Mouse (Mus musculus): ENCODE results near the gene Nup50. TPM values are rescaled to one million over a fixed set of nuclear protein-coding genes. Genes with fewer than 3 reads are reported as not detected.

The Nup50 gene
- polyA plus RNA-seq, 1 experiment = 24.2 TPM

DNA sequence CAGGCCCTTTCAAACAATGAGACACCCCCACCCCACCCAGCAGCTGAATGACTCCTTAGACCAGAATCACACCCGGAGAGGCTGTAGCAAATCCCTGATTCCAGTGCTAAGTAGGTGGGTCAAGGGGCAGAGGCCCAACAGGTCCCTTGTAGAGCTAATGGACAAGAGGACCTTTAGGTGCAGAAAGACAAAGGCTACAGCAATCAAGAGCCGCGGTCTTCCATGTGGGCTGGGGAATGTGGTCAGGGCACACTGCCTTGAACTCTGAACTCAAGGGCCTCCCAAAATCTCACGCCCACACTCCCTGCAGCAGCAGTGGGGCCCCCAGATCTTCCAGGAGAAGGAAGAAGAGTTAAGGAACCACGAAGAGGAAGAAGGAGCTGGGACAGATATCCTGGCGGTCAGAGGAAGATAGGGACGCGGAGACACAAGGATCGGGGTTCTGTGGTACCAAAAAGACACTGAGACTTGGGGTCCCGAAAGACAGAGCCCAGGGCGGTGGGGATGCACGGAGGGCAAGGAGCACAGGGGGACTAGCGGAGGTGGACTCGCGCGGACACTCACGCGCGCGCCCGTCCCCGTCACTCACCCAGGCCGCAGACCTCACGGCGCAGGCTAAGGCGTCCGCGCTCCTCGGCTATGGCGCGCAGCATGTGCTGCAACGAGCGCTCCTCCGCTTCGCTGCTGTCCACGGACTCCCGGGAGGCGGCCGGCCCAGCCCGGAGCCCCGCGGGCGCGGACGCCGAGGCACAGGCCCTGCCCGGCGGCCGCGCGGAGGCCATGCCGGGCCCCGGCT lies 64.0 kb downstream of the Nup50 start:
- Histone ChIP-seq H3K4me1 (ENCODE audit: control insufficient read depth, insufficient read depth, low read length) (peaks cover 42% of the 10 kb centered on the region), H3K27ac (ENCODE audit: insufficient read depth, low read depth, low read length) (peak overlapping the region; percentile 82), H3K4me3 (ENCODE audit: insufficient read depth, low read length) (peak overlapping the region; percentile 87)
- no peak for TF ChIP-seq POLR2A (IDR thresholded peaks at IDR 0.05; ENCODE audit: borderline replicate concordance, low read depth, low read length)
- no peak for TF ChIP-seq CTCF (IDR thresholded peaks at IDR 0.05; ENCODE audit: low read depth, low read length)

- H3K4me3 ChIP-seq (ENCODE audit: insufficient read depth, low read length) = peak within 1 kb of the TSS; percentile 87
- peaks cover 35% of the 10 kb centered on the region for H3K4me1 ChIP-seq (ENCODE audit: control insufficient read depth, insufficient read depth, low read length)
- no peak for TF ChIP-seq CTCF (IDR thresholded peaks at IDR 0.05; ENCODE audit: low read depth, low read length)
- TF ChIP-seq POLR2A (IDR thresholded peaks at IDR 0.05; ENCODE audit: borderline replicate concordance, low read depth, low read length) = peak; percentile 28; the same call in 1 of the 2 replicates
- H3K27ac ChIP-seq (ENCODE audit: insufficient read depth, low read depth, low read length) = peak within 1 kb of the TSS; percentile 82
These were observed 64.9 kb downstream of the Nup50 start, which contains the start of gene 5031439G07Rik for GRCm38 (mm10) chr15:84987874-84988825. TSS of gene 5031439G07Rik (minus strand) at chr15:84988551.

DNA sequence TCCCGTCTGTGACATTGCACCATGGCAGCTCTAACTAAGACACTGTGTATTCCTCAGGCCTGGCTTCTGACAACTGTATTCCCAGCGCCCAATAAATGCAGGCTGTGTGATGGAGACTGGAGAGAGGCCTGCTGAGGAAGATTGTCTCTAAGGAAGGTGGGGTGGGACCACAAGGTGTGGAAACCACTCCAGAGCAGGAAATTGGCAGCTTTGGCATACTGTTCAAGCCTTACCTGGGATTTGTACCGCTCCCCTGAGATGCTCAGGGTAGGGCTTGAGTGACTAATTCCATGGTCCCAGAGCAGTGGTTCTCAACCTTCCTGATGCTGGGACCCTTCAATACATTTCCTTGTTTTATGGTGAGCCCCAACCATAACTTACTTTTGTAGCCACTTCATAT lies 65.9 kb downstream of the Nup50 start:
- peaks cover 33% of the 10 kb centered on the region for H3K4me1 ChIP-seq (ENCODE audit: control insufficient read depth, insufficient read depth, low read length)
- H3K27ac ChIP-seq (ENCODE audit: insufficient read depth, low read depth, low read length) = no peak overlapping the region
- TF ChIP-seq POLR2A (IDR thresholded peaks at IDR 0.05; ENCODE audit: borderline replicate concordance, low read depth, low read length) = no peak
- TF ChIP-seq CTCF (IDR thresholded peaks at IDR 0.05; ENCODE audit: low read depth, low read length) = no peak
- H3K4me3 ChIP-seq (ENCODE audit: insufficient read depth, low read length) = no peak overlapping the region

GRCm38 (mm10) chr15:84989771-84990170 lies 66.6 kb downstream of the Nup50 start:
- H3K27ac ChIP-seq (ENCODE audit: insufficient read depth, low read depth, low read length) = no peak overlapping the region

More at GRCm38 (mm10) chr15:84989771-84990170, 66.6 kb downstream of the Nup50 start:
- TF ChIP-seq POLR2A (IDR thresholded peaks at IDR 0.05; ENCODE audit: borderline replicate concordance, low read depth, low read length) = no peak
- no peak for TF ChIP-seq CTCF (IDR thresholded peaks at IDR 0.05; ENCODE audit: low read depth, low read length)
- Histone ChIP-seq H3K4me3 (ENCODE audit: insufficient read depth, low read length) (no peak overlapping the region), H3K4me1 (ENCODE audit: control insufficient read depth, insufficient read depth, low read length) (peaks cover 32% of the 10 kb centered on the region)

Other genes starting within 250 kb of the Nup50 start
- gene Arhgap8, start 203.4 kb upstream of the Nup50 start, polyA plus RNA-seq (2012; ENCODE audit: insufficient read depth, insufficient read length, missing spikeins) = not detected in 2 replicates
- 0.41 TPM in 1 of 2 replicates, not detected in the other for gene Phf21b, start 67.4 kb upstream of the Nup50 start, polyA plus RNA-seq (2012; ENCODE audit: insufficient read depth, insufficient read length, missing spikeins)
- 0.25 and 0.29 TPM in 2 replicates for gene Gm29666, start 3.4 kb upstream of the Nup50 start, polyA plus RNA-seq (2012; ENCODE audit: insufficient read depth, insufficient read length, missing spikeins)
- gene 5031439G07Rik, start 65.1 kb downstream of the Nup50 start, polyA plus RNA-seq (2012; ENCODE audit: insufficient read depth, insufficient read length, missing spikeins) = 132 and 141 TPM in 2 replicates
- not detected in 2 replicates for gene Upk3a, start 93.7 kb downstream of the Nup50 start, polyA plus RNA-seq (2012; ENCODE audit: insufficient read depth, insufficient read length, missing spikeins)
- gene Fam118a, start 105.5 kb downstream of the Nup50 start, polyA plus RNA-seq (2012; ENCODE audit: insufficient read depth, insufficient read length, missing spikeins) = 7.5 and 10.1 TPM in 2 replicates
- not detected in 2 replicates for gene Smc1b, start 208.6 kb downstream of the Nup50 start, polyA plus RNA-seq (2012; ENCODE audit: insufficient read depth, insufficient read length, missing spikeins)
- gene Ribc2, start 208.7 kb downstream of the Nup50 start, polyA plus RNA-seq (2012; ENCODE audit: insufficient read depth, insufficient read length, missing spikeins) = not detected in 2 replicates